Mouse (Mus musculus) adrenal gland, postnatal 10 days (tissue): Measurements from ENCODE around the gene Qrich2. TPM values are rescaled to one million over a fixed set of nuclear protein-coding genes. Genes with fewer than 3 reads are reported as not detected.
A peak's percentile ranks its signal among the peaks of the same experiment; 100 is the strongest.
"Not testable (repeated sequence)": the region's sequence is repeated elsewhere in the genome, so short reads cannot be mapped to it uniquely, and the experiment has no call there.

ENCODE experiments used
- DNase-seq: peaks from one replicate; pipeline ENCODE4 v3.0.0; 2021; ENCODE audit warnings: mixed read lengths
- long read RNA-seq, 2 experiments: library from polyadenylated mRNA; stranded (forward); transcript quantifications; one replicate each; pipeline ENCODE4 v2.0.0; 2021
- total RNA-seq, 2 experiments: library from RNA; stranded (reverse); gene quantifications; 2 replicates each; pipeline ENCODE4 v1.2.3; 2021

Gene Qrich2
- total RNA-seq = not detected
- long read RNA-seq, experiment 1, partial matches to known transcripts = 1 of 2 reads
- long read RNA-seq, experiment 1, other reads (novel, unspliced or antisense) = 1 of 2 reads
- long read RNA-seq, experiment 2 = 0 reads

DNA sequence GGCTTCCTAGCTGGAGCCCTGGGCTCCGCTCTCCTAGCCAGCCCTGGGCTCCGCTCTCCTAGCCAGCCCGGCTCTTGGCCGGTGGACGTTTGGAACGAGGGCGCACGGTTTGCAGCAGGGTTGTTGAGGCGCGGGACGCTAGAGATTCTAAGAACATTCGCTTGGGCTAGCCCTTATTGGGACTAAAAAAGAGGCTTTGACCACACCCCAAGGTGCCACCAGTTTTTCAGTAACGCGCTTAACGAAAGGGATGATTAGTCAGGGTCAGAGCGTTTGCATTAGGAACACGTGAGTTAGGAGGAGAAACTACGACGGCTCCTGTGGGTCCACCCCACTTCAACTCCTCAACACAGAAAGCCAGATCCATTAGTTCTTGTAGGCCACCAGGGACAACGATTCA is at the start of gene Qrich2:
Gene Qrich2, minus strand, starts transcription at position 101 of the 400 bp plus-strand sequence.
- no peak for DNase-seq

DNA sequence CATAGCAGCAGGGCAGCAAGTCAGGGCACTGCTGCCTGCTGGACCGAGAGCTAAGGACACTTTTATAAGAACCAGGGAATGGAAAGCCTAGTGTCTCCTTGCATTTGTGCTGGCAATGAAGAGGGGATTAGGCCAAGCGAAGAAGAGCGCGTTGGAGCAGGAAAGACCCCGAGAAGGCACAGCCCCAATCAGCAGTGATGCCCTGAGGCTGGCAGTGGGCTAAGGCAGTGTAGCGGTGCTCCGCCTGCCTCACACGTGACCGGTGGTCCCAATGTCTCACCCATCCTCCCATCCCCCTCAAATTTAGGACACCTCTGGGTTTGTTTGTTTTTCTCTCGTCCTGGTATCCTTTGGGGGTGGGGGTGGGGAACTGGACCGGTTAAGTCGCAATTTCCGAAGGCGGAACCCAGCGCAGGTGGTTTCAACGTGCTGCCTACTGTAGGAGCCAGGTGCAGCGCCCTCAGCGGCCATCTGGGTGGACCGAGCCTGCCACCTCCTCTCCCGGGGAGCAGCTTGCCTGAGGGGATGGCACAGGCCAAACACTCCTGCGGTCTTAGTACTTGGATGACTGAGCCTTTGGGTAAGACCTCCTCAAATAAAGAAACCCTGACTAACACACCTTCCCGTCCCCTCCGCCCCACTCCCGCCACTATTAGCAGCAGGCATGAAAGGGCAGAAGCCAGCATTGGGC is 49.4 kb upstream of the Qrich2 start:
- no peak for DNase-seq

DNA sequence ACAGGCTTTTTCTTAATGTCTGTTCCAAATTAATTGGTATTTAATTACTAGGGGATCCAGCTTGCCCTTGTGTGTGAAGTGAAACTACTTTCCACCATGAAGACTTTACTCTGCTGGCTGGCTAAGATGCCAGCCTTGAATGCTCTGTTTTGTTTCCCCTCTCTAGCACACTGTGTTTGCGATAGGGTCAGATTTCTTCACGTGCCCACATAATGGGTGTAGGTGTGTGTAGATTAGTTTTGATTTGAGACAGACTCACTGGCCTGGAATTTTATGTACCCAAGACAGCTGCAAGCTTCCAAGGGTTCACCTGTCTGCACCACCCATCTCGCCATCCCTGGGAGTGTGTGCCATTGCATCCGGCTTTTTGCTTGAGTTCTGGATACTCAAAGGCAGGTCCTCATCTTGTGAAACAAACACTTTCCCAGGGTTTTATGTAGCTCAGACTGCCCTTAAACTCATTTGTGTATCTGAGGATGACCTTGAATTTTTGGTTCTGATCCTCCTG is 47.5 kb upstream of the Qrich2 start:
- DNase-seq = no peak

DNA sequence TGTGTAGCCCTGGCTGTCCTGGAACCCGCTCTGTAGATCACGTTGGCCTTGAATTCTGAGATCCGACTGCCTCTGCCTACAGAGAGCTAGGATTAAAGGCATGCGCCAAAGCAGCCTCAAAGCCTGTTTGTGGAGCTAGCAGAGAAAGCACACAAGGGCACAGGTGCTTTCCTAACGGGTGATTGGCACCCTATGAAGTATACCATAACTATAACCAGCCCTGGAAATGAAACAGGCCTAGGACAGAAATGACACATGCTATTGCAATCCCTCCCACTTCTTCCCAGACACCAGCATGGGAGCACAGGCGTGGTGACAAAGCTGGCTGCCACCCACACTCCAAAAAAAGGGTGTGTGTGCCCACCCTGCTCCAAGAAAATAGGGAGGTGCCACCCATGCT is 46.9 kb upstream of the Qrich2 start:
- no peak for DNase-seq

DNA sequence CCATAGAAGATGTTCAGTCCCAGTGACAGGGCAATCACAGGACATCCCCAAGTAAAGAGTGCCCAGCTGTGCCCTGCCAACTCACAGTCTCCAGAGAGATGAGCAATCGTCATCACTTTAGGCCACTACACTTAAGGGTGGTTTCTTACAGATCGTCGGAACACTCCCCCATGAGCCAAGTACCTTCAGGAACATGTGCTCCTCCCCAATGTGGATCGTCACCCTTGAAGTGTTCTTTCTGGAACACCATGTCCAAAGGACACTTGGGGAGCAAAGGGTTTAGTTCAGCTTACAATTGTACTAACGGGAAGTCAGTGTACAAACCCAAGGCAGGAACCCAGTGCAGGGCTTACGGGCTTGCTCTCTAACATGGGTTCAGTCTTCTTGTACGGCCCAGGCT is 46.1 kb upstream of the Qrich2 start:
- DNase-seq = no peak

DNA sequence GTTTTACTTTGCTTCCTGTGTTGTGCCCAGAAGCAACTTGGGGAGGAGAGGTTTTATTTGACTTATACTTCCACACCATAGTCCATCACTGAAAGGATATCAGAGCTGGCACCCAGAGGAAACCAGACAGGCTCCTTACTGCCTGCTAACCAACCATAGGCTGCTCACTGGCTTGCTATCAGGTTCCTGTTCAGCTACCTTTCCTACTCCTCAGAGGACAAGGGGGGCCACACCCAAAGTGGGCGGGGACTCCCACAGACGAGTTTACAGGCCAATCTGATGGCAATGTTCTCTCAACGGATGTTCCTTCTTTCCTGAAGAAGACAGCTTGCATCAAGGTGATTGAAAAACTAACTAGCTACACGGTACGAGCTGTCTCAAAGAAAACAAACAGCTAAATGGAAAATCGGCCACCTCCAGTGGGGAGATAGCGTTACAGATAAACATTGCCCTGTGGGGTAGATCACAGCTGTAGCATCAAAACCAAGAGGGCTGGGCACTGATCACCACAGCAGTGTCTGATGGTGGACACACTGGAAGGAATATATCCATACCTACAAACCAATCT is 45.3 kb upstream of the Qrich2 start:
- DNase-seq = no peak

DNA sequence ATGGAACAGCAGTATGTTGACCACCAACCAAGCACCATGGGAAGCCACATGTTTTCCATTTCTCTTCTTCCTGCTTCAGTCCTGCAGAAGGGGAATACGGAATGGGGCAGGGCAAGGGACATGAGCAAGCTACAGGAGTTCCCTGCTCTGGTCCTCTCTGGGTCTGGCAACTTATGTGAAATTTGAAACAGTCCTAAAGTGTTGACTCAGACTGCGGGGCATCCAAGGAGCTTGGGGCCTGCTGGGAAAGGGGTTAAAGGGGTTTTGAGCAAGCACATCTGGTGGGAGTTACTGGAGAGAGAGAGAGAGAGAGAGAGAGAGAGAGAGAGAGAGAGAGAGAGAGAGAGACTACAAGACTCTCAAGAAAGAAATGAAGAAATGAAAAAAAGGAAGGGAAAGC is 42.6 kb upstream of the Qrich2 start:
- no peak for DNase-seq

DNA sequence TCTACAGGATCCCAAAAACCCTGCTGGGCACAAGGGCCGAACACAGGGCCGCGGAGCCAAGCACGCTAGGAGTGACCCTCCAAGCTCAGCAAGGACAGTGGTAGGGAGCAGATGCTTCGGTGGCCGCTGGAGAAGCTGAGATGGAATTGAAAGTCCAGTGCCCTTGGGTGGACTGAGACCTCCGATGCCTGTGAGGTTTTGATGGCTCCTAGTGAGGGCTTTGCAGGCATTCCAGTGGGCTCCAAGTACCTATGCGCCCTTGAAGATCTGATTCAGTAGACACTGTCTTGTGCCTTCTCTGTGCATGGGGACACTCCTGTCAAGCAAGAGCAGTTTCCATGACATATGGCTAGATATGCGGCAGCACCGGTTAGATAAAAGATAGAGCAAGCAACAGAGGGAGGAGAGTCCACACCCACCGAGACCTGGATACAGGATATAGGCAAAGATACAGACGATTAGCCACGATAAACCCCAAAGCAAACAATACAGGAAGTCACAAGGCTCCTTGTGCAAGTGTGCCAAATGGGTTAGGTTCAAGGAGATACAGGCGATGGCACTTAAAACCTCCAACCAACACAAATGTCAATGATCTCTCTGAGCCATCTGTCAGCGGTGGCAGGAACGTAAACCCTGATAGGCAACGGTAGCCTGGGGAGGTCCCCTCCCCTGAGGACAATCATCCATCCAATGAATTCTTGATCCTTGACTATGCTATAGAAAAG is 40.3 kb upstream of the Qrich2 start:
- no peak for DNase-seq

DNA sequence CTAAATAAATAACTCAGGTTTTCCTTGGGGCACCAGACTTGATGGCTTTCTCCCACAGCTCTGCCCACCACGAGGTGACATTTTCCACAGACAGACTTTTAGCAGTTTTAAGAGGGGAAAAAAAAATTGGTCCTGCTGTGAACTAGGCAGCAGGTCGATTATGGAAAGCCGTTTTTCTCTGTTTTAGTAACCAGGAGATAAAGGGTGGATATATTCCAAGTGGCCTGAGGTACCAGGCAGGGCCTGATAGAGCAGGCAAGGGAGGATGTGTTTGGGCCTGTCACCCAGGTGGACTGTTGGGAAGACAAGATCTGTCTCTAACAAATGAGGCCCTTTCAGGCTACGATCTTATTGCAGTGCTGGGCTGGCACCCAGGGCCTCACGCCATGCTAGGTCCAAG is 39.5 kb upstream of the Qrich2 start:
- DNase-seq = no peak

DNA sequence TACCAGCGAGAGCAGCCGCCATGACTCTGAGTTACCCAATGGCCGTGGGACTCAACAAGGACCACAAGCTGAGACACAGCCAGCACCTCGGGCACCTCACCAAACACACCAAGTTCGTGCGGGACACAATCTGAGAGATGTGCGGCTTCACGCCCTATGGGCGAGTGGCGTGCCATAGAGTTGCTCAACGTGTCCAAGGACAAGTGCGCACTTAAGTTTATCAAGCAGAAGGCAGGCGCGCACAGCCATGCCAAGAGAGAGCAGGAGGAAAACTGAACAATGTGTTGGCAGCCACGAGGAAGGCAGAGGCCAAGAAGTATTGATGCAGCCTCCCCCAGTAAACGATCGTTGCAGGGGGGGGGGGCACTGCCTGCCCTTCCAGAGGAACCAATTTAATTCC is 38.5 kb upstream of the Qrich2 start:
- no peak for DNase-seq

DNA sequence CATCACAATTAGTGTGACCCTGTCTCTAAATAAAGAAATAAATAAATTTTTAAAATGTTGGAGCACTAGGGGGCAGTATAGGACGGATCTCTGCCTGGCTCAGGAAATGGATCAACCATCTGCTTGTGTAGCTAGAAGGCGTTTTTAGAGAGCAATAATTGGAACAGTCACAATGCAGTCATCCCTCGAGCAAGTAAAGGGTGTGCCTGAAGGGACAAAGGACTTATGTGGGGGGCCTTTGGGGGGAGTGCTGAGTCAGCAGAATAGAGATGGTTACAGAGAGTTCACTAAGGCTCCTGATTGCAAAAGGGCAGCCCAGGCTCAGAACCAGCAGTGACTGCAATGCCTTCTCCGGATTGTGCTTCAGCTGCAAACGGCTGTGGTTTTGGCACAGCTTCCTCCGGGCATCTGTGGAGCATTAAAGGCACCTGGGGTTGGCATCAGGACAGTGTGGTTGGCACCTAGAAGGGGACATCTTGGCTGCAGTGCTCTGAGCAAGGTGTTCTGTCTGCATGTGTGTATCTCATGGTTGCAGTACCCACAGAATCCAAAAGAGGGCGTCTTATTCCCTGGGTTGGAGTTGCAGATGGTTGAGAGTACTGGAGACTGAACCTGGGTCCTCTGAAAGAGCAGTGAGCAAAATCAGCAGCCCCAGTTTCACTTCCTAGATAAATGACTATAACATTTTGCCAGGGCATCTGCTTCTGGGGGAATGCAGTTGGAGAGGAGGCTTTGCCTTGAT is 35.1 kb upstream of the Qrich2 start:
- no peak for DNase-seq

DNA sequence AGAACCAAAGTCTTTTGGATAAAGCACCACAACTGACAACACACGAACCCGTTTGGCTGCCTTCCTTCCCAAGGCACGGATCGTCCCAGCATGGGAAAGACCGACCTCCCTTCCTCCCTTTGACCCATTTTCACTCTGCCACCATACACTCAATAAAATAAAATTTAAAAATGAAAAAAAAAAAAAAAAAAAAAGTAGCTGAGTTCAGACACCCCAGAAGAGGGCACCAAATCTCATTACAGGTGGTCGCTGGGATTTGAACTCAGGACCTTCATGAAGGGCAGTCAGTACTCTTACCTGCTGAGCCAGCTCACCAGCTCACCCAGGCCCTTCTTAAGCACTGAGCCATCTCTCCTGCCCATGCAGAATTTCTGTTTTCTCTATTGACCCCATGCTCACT is 33.0 kb upstream of the Qrich2 start:
- DNase-seq = no peak

DNA sequence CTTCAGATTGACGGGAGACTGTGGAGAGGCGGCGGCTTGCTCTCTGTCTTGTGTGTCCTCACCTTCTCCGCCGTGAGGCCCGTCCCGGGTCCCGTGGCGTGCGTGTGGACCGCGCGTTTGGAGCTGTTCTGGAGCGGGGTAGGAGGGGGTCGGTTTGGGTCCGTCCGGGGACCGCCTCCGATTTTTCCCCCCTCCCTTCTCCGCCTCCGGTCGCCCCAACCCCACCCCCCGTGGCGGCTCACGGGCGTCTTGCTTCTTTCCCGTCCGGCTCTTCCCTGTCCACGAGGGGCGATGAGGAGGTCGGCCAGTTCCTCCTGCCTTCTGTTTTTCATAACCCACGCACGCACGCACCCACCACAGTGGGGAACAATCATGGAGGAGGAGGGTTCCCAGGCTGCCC is 32.6 kb upstream of the Qrich2 start:
- no peak for DNase-seq

DNA sequence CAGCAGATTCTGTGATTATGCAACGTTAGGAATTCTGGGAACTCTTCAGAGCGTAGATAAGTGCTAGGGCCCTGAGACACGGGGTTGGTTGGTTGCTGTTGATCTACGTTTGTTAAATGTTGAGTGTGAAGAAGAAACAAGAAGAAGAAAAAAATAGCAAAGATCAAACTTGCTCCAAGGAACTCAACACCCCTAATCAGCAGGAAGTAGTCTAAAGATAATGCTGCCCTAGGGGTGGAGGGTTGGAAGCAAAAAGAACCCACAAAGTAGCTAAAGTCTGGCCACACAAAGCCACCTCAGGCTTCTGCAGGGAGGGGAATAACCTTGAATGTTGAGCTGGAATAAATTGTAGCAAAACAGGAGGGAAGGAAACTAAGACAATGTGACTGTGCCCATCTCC is 31.3 kb upstream of the Qrich2 start:
- DNase-seq = no peak

DNA sequence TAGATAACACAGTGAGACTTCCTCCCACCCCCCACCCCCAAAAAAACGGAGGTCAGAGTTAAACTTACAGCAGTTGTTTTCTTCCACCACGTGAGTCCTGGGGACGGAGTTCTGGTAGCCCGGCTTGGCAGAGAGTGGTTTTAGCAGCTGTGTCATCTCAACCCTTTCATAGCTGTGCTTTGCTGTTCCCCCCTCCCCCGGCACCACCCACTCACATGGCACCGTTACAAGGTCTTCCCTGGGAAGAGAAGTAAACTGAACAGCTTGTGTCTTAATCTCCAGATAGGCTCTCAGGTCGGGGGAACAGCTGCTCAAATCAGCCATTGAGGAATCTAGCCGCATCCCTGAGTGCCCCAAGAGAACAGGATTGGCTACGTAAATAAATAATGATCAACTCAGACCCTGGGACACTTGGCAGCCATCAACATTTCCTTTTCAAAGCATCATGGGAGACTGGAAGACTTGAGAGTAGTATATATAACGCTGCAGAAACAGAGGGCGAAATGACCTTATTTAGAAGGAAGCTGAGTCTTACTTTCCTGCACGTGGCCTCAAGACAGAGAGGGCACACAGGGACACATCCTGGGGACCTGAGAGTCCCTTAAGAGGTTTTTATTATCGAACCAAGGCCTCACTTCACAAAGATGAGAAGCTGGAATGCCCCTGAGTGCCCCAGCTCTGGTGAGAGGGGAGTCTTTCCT is 28.6 kb upstream of the Qrich2 start:
- DNase-seq = peak; percentile 60

DNA sequence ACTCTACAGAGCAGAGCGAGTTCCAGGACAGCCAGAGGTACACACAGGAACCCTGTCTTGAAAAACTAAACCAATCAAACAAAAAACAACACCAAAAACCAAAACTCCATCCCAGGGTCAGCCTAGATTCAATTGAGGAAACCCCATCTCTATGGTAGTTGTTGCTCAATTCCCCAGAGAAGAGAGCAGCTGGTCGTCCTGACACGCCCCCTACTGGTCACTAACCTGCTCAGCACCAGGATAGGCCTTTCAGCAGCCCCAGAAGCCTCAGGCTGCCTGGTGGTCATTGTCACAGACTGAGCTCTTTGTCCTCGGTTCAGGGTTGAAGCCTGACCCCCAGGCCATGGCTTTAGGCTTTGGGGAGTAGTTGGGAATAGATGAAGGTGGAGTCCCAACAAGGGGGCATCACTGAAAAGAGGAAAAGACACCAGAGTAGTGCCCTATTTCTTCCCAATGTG is 27.8 kb upstream of the Qrich2 start, which contains the start of gene Prpsap1:
Gene Prpsap1, minus strand, starts transcription at position 408 of the 458 bp plus-strand sequence.
- peak; percentile 69 for DNase-seq

DNA sequence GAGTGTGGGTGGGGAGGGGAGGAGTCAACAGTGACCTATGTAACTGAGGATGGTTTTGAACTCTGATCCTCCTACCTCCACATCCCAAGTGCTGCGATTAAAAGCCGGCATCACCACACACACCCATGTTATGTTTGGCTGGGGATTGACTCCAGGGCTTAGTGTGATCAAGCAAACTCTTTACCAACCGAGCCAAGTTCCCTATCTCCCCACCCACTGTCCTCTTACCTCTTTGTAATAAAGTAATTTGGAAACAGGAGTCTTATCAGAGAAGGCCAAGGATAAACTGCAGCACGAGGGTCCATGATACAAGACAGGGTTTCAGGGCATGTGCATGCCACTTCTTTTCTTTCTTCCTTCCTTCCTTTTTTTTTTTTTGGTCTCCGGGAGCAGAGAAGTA is 27.1 kb upstream of the Qrich2 start:
- DNase-seq = no peak

DNA sequence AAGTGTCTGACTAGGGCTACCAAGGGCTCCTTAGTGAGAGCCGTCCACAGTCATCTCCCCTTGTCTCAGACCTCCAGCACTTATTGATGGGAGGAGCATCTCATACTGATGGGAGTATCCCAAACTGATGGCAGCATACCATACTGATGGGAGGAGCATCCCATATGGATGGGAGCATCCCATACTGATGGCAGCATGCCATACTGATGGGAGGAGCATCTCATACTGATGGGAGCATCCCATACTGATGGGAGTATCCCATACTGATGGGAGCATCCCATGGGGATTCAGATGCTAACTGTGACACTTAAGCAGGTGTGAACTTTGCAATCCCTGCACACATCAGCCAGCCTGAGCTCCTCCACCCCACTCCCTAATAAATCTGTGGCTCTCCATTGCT is 26.5 kb upstream of the Qrich2 start:
- not testable (repeated sequence) for DNase-seq

DNA sequence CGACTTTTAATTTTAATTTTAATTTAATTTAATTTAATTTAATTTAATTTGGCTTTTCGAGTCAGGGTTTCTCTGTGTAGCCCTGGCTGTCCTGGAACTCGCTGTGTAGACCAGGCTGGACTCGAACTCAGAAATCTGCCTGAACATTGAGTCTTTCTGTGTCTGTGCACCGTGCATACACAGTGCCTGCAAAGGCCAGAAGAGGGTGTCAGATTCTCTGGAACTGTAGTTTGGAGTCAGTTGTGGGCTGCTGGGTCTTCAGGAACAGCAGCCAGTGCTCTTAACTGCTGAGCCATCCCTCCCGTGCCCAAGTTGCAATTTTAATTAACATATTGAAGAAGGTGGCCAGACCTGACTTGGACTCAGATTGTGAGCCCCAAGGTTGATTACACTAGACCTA is 25.3 kb upstream of the Qrich2 start:
- DNase-seq = no peak

DNA sequence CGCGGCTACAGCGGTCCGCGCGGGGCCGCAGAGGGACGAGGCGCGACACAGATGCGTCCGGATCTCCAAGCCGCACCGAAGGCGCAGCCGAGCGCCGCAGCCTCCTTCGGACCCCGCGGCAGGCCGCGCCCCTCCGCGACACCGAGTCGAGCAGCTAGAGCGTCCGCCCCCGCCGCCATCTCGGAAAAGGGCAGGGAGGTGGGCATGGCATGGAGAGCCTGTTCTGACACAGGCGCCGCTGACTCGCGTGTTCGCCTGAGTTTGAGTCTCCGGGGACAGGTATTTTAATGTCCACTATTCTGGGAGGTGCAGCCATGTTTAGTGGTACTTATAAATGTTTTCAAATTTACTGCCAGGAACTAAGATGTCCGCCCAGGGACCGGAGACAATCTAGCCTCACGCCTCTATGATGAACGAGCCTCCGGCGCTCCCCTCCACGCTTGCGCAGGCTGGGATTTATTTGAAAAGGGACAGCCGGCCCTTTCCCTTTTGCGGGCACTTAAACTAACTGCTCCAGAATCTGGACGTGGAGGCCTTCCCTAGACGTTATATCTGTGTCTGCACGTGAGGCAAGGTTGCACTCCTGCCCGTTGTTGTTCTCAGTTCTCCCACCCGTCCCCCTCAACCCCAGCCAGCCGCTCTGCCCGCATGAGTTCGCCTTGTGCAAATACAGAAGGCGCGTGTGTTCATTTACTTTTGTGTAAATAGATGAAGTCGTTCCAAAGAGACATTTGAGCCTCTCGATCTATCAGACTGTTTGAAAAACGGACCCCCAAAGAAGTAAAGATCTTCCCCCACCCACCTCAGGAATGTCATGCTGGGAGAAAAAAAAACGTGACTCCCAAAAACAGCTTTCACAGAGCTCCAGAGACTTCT is 24.4 kb upstream of the Qrich2 start:
- DNase-seq = peak; percentile 93

DNA sequence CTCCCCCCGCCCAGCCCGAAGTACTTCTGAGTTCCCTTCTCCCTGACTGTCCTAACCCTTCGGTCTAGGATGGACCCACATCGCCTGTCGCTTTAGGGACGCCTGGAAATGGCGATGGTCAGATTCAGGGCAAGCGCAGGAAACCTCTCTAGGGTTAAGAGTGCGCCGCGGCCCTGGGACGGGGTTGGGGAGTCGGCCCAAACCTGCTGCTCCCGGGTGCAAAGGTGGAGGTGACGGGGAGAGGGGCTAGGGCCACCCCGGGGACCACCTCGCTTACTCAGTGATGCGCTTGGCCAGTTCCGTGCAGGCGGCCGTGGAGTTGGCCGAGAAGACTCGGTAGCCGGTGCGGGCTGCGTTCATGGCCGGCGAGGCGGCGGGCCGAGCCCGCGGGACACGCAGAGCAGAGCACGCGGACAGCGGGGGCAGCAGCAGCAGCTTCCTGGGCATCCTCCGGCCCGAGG is 23.8 kb upstream of the Qrich2 start:
- no peak for DNase-seq
